In the genomic region with DNA sequence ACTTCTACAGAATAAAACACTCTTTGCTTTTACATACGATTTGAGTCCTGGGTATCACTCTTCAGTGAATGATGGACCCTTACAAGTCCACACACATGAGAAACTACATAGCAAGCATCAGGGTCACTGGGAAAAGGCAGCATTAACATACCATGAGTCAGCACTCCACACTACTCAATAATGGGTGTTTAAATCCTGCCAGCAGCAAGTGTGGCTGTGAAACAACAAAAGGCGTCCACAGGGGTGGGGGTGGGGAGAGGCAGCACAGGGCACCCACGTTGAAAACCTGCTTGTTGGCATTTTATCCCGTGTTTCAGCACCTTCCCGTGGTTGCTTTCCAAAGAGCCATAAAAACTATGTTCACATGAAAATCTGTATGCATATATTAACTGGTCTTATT, we compare ENCODE assay signal across 27 mouse cellular contexts.
"Had no signal": no experiment of that assay in that cellular context is flagged by ENCODE, and none has a peak within 500 bp of the region (broad histone marks: within the 10 kb centered on the region; RNA-seq: fewer than 3 reads in every experiment).

No protein-coding gene starts in this region.

- DNase-seq: gastrocnemius, adult 2 months; gastrocnemius, postnatal 10 days; gastrocnemius, postnatal 25 days; heart, adult 18-20 months; heart, postnatal 10 days; heart, postnatal 4 days; kidney, adult 2 months; kidney, adult 9 months; kidney, postnatal 14 days; kidney, postnatal 36 days; layer of hippocampus, adult 9-11 months; layer of hippocampus, postnatal 36 days; left cerebral cortex, postnatal 4 days had no signal

- H3K27me3 ChIP-seq: hindbrain, embryonic 12.5 days; intestine, embryonic 15.5 days; kidney, embryonic 15.5 days; limb, embryonic 13.5 days; limb, embryonic 15.5 days; liver, embryonic 12.5 days had no signal

- H3K4me3 ChIP-seq: gastrocnemius, adult 2 months; hindbrain, embryonic 10.5 days; hindbrain, embryonic 12.5 days; intestine, embryonic 15.5 days; kidney, embryonic 15.5 days; limb, embryonic 13.5 days; limb, embryonic 15.5 days; liver, embryonic 12.5 days had no signal

- H3K4me1 ChIP-seq: hindbrain, embryonic 12.5 days; liver, embryonic 12.5 days had no signal

- H3K27ac ChIP-seq: gastrocnemius, adult 2 months; hindbrain, embryonic 10.5 days; hindbrain, embryonic 12.5 days; hindbrain, embryonic 14.5 days; intestine, embryonic 15.5 days; kidney, embryonic 15.5 days; kidney, postnatal 0 days; limb, embryonic 13.5 days; limb, embryonic 15.5 days; liver, embryonic 12.5 days; liver, embryonic 14.5 days had no signal

- H3K4me2 ChIP-seq: heart, embryonic 11.5 days; hindbrain, embryonic 12.5 days; hindbrain, embryonic 14.5 days; intestine, embryonic 15.5 days; kidney, embryonic 15.5 days; limb, embryonic 13.5 days; limb, embryonic 15.5 days; liver, embryonic 12.5 days had no signal

- H3K36me3 ChIP-seq: hindbrain, embryonic 10.5 days; hindbrain, embryonic 12.5 days; intestine, embryonic 15.5 days; kidney, embryonic 15.5 days; limb, embryonic 13.5 days; limb, embryonic 15.5 days; liver, embryonic 12.5 days had no signal

- H3K9me3 ChIP-seq: hindbrain, embryonic 10.5 days; hindbrain, embryonic 12.5 days; intestine, embryonic 15.5 days; kidney, embryonic 15.5 days; limb, embryonic 13.5 days; limb, embryonic 15.5 days; liver, embryonic 12.5 days had no signal

- H3K9ac ChIP-seq: hindbrain, embryonic 12.5 days; hindbrain, embryonic 14.5 days; intestine, embryonic 15.5 days; kidney, embryonic 15.5 days; limb, embryonic 13.5 days; limb, embryonic 15.5 days; liver, embryonic 12.5 days; liver, embryonic 14.5 days had no signal

- ATAC-seq: hindbrain, embryonic 16.5 days; inflammation-experienced regulatory T-cells, adult 6 months; intestine, embryonic 15.5 days; intestine, postnatal 0 days; liver, embryonic 12.5 days had no signal
